Mouse (Mus musculus): ENCODE results near the gene Tmem121b. TPM values are rescaled to one million over a fixed set of nuclear protein-coding genes. Genes with fewer than 3 reads are reported as not detected.

Gene Tmem121b
- polyA plus RNA-seq, 1 experiment: 0.04 TPM

DNA sequence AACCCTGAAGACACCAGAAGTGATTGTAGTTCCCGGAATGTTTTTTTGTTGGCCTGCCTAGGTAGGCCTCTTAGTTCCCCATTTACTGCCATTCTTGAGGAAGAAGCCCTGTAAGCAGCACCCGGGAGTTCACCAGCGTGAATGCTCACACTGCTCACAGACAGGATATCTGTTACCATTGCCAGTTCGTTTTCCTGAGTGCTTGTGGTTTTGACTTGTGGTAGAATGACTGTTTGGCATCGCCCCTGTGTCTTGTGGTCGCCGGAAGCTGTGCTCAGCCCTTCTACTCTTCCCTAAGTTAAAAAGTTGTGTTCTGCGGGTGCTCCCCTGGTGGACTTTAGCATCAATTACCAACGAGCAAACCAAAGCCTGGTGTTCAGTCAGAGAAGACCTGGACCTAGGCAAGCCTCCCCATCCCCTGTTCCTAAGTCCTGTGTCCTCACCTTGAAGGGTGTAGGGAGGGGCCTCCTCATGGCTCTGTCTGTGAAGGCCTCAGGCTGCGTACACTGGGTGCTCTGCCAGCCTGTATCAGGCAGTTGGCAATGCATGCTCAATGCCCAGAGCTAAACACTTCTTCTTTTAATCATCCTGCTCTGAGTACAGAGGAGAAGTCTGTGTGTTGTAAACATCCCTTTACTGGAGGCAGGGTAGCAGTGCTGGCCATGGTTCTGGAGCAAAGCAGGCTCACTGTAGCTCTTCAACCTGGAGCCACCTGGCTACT, 26.8 kb downstream of the Tmem121b start:
- DNase-seq (ENCODE audit: low read depth): no peak

DNA sequence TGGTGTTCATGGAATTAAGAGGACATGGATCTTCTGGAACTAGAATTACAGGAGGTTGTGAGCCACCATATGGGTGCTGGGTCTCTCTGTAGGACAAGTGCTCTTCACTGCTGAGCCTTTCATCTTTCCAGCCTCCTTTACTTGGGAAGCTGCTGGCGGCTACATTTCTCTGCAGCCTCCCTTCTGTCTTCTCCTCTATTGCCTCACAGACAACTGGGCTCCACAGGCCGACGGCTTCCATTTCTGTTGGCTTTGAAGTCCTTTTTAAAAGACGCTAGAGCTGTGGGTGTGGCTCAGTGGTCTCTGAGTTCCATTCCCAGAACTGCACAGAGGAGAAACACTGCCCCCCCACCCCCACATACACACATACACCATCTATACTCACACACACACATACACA, 28.2 kb downstream of the Tmem121b start:
- DNase-seq (ENCODE audit: low read depth): no peak

DNA sequence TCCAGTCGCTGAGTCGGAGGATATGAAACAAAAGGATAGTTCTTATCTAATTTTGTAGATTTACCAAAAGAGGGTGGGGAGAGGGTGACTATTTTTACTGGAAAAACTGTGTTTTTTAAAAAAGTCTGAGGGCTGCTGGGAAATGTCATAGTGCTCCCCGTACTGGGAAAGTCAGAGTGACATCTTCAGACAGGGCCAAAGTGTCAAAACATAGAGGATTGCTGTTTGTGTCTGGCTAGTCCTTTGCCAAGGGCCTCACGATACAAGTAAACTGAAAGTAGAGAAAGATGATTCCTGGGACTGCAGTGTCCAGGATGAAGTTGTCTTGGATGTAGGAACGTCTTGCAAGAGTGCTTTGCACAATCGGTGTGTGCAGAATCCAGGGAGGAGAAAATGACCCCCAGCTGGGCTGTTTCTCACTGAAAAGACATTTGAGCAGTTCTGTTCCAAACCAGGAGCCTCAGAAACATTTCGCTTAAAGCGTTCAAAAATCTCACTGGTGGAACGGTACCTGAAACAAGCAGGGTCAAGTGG, 29.1 kb downstream of the Tmem121b start:
- DNase-seq (ENCODE audit: low read depth): no peak

DNA sequence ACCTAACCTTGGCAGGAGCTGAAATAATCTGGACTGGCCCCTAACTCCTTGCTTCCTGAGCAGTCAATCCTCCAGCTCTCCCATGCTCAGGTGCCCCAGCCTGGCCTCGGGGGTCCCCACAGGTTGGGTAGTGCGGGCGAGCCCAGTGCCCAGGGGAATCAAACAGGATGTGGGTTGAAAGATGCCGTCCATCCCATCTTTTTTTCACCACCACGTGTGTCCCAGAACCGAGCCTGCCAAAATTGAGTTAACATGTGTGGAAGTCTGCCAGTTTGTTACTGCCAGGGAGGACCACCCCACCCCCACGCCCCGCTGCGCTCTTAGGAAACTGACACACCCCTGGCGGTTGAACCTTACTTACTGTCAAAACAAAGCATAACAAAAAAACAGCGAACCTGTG, 29.7 kb downstream of the Tmem121b start:
- DNase-seq (ENCODE audit: low read depth): no peak

DNA sequence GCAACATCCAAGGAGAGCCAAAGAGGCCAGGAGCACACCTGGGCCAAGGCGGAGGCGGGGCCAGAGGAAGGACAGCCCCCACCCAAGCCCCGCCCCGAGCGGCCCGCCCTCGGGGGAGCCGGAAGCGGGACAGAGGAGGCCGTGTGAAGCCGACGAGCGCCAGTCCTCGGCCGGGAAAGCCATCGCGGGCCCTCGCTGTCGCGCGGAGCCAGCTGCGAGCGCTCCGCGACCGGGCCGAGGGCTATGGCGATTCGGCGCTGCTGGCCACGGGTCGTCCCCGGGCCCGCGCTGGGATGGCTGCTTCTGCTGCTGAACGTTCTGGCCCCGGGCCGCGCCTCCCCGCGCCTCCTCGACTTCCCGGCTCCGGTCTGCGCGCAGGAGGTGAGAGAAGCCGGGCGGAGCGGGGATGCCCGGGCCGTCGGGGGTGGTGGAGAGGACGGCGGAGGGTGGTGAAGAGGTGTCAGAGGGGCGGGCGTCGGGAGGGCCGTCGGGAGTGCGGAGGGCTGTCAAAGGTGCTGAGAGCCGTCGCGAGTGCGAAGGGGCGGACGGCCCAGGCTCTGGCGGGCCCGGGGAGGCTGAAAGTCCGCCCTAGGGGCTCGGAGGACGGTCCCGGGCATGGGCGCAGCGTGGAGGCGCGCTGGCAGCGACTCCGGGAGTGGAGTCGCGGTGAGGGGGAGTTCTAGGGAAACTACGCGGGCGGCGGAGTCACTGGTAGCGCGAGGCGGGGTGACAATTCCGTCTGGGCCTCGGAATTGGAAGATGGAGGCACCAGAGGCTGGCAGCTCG, 30.3 kb downstream of the Tmem121b start, which contains the start of gene Il17ra:
Gene Il17ra, plus strand, starts transcription at position 162 of the 786 bp plus-strand sequence.
- DNase-seq (ENCODE audit: low read depth): peak; percentile 26

DNA sequence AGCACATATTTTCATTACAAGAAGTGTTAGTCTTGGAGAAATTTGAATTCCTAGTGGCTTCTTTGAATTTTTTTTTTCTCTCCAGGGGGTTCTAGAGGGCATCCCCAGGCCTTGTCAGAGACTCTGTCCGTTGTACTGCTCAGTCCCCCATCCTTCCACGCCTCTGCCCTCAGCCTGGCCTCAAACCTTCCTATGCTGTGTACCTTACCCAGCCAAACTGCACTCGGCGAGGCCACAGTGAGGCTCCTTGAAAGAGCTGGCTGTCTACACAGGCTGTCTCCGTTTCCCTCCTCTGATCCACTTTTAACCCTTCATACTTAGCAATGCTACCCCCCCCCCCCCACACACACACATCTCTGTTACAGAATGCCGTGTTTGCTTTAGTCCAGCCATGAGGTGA, 31.4 kb downstream of the Tmem121b start:
- DNase-seq (ENCODE audit: low read depth): no peak

DNA sequence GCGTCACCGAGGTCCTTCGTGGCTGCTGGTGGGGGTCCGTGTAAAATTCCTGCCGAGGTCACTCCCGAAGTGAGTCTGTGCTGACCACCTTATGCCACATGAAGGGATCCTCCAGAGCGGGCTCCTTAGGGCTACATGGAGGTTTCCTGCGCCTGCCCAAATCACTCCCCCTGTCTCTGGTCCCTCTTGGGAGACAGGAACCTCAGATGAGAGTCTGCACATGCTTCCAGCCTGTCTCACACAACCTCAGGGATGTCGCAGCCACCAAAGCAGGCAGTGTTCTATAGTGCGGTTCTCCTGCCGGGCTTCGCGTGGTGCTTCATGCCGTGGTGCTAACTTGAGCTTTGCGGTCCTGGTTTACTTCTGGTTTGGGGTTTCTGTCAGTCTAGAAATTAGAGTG, 32.4 kb downstream of the Tmem121b start:
- DNase-seq (ENCODE audit: low read depth): no peak

DNA sequence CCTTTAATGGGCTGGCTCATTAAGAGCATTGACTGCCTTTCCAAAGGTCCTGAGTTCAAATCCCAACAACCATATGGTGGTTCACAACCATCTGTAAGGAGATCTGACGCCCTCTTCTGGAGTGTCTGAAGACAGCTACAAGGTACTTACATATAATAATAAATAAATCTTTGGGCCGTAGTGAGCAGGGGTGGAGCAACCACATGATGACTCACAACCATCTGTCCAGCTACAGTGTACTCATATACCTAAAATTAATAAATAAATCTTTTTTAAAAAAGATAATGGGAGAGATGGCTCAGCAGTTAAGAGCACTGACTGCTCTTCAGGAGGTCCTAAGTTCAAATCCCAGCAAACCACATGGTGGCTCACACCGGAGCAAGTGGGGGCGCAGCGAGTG, 35.9 kb downstream of the Tmem121b start:
- DNase-seq (ENCODE audit: low read depth): no peak

GRCm38 (mm10) chr6:120457074-120457473, 36.5 kb downstream of the Tmem121b start:
- DNase-seq (ENCODE audit: low read depth): no peak

DNA sequence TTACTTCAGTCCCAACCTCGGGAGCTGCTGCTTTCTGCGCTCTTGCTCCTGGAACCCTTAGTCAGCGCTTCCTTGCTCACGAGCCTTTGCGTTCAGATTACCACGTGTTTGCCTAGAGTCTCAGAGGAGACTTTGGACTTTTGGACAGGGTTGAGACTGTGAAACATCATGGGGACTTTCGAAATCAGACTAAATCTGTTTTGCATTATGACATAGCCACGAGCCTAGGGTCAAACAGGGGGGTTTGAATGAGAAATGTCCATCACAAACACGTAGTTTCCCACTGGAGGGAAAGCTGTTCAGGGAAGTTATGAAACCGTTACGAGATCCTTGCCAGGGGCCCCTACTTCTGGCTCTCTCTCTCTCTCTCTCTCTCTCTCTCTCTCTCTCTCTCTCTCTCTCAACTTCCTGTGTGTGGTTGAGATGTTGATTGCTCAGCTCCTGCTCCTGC, 39.0 kb downstream of the Tmem121b start:
- DNase-seq (ENCODE audit: low read depth): no peak

DNA sequence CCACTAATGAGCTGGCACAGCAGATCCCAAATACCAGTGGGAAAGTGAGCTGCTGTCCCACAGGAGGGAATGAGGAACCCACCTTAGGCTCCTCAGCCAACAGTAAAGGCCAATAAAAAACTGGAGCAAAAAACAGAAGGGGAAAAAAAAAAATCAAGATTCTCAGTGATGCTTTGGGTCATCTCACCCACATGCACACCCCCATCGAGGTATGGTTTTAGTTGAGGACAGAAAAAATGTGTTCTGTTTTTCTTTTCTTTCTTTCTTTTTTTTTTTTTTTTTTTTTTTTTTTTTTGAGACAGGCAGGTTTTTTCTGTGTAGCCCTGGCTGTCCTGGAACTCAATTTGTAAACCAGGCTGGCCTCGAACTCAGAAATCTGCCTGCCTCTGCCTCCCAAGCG, 40.1 kb downstream of the Tmem121b start:
- DNase-seq (ENCODE audit: low read depth): no peak

DNA sequence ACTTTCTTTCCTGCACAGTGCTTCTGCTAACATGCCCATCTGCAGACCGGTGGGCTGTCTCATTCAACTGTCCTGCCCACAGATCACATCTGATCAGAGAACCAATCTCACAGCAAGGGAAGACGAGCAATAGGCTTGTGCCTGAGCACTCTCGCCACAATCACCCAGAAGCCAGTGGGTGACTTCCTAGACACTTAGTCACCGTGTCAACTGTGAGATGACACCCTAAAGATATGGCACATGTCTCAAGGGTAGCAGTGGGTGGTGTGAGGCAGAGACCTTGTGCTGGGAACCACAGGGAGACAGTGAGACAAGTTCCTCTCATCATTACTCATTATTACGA, 40.5 kb downstream of the Tmem121b start:
- DNase-seq (ENCODE audit: low read depth): no peak

- DNase-seq (ENCODE audit: low read depth): no peak
Observed at GRCm38 (mm10) chr6:120452384-120453102, 41.1 kb downstream of the Tmem121b start.

DNA sequence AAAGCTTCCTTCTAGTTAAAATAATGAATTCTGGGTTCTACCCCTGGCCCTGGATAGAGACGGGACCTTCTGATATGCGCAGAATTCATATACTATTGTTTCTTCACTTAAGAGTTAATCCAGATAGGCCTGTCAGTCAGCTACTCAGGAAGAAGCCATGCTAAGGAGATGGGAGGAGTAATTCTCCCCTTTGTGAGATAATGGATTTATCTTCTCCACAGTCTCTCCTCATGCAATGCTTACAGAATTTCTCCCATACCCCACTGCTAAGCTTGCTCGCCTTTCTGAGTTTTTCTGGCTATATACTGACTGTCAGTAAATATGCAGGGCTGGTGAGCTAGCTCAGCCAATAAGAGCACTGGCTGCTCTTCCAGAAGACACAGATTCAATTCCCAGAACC, 43.4 kb downstream of the Tmem121b start:
- DNase-seq (ENCODE audit: low read depth): no peak

- DNase-seq (ENCODE audit: low read depth): no peak
Observed at GRCm38 (mm10) chr6:120443363-120444355, 49.9 kb downstream of the Tmem121b start.

- DNase-seq (ENCODE audit: low read depth): no peak
Observed at GRCm38 (mm10) chr6:120442171-120442749, 51.3 kb downstream of the Tmem121b start.
